Mouse (Mus musculus) adrenal gland, postnatal 4 days (tissue): Measurements from ENCODE around the gene Cxcl1. TPM values are rescaled to one million over a fixed set of nuclear protein-coding genes. Genes with fewer than 3 reads are reported as not detected.

ENCODE experiments used
- total RNA-seq, 2 experiments: library from RNA; stranded (reverse); gene quantifications; 2 replicates each; pipeline ENCODE4 v1.2.3; 2021

Cxcl1 gene
- total RNA-seq, 2 experiments from 2014 or later, result 0.82 to 1.3 TPM

Other genes starting within 250 kb of the Cxcl1 start
- gene Cxcl5, start 131.9 kb upstream of the Cxcl1 start, total RNA-seq, result not detected
- 10 to 100 TPM in 1 of 2 experiments, 1 to 10 TPM in 1; 2.2 to 14.0 TPM for gene Ppbp, start 122.7 kb upstream of the Cxcl1 start, total RNA-seq
- 10 to 100 TPM; 30.4 to 45.1 TPM for gene Pf4, start 118.8 kb upstream of the Cxcl1 start, total RNA-seq
- not detected for gene Cxcl3, start 105.1 kb upstream of the Cxcl1 start, total RNA-seq
- gene Cxcl15, start 96.7 kb upstream of the Cxcl1 start, total RNA-seq, result not detected
- under 1 TPM; 0.37 to 0.76 TPM for gene Cxcl2, start 12.6 kb downstream of the Cxcl1 start, total RNA-seq
- gene Mthfd2l, start 39.9 kb downstream of the Cxcl1 start, total RNA-seq, result 10 to 100 TPM; 23.9 to 27.0 TPM
- gene Epgn, start 136.2 kb downstream of the Cxcl1 start, total RNA-seq, result not detected
- under 1 TPM in 1 of 2 experiments, not detected in 1; 0.11 TPM for gene Ereg, start 183.4 kb downstream of the Cxcl1 start, total RNA-seq
- gene Areg, start 248.4 kb downstream of the Cxcl1 start, total RNA-seq, result under 1 TPM in 1 of 2 experiments, not detected in 1; 0.34 TPM